Mouse (Mus musculus) midbrain, embryonic 12.5 days (tissue): ENCODE results near the gene Fam32a. TPM values are rescaled to one million over a fixed set of nuclear protein-coding genes. Genes with fewer than 3 reads are reported as not detected.

Source experiments
- ATAC-seq: fragments of 200-750 bp; cut with Nextera tagmentation; 2 replicates; pipeline ENCODE4 v1.8.0; 2017; ENCODE audit warnings: low read depth, moderate TSS enrichment, moderate library complexity; ENCODE audit not compliant: low FRiP score
- H3K27ac ChIP-seq: fragments of 300-500 bp; sonication (generic); replicated peaks from 2 replicates; pipeline ENCODE4 v1.5.1; 2016; ENCODE audit warnings: mild to moderate bottlenecking
- H3K27me3 ChIP-seq: fragments of 300-500 bp; sonication (generic); 2 replicates; pipeline ENCODE4 v1.6.1; 2016; ENCODE audit warnings: mild to moderate bottlenecking
- H3K36me3 ChIP-seq: fragments of 300-500 bp; sonication (generic); 2 replicates; pipeline ENCODE4 v1.6.1; 2016
- H3K4me1 ChIP-seq: fragments of 300-500 bp; sonication (generic); 2 replicates; pipeline ENCODE4 v1.6.1; 2016
- H3K4me2 ChIP-seq: fragments of 300-500 bp; sonication (generic); replicated peaks from 2 replicates; pipeline ENCODE4 v1.6.1; 2016; ENCODE audit warnings: mild to moderate bottlenecking, moderate library complexity
- H3K4me3 ChIP-seq: fragments of 300-500 bp; sonication (generic); 2 replicates; pipeline ENCODE4 v1.5.1; 2016; ENCODE audit warnings: mild to moderate bottlenecking
- H3K9ac ChIP-seq: fragments of 300-500 bp; sonication (generic); replicated peaks from 2 replicates; pipeline ENCODE4 v1.6.1; 2016; ENCODE audit warnings: mild to moderate bottlenecking, moderate library complexity
- H3K9me3 ChIP-seq: fragments of 300-500 bp; sonication (generic); 2 replicates; pipeline ENCODE4 v1.6.1; 2016; ENCODE audit warnings: mild to moderate bottlenecking
- whole genome bisulfite sequencing: fragments of 180-500 bp; shearing (Covaris S2); methylation state at CpG from one replicate; pipeline ENCODE4 v1.1.7; 2016; 5-methylcytosine and 5-hydroxymethylcytosine counted together
- polyA plus RNA-seq: library from polyadenylated mRNA; unstranded; fragments of >200 nt; fragmentation: Nextera tagmentation; extraction: Ambion mirVana; gene quantifications from 2 replicates; pipeline ENCODE4 v1.2.1, GENCODE M21; 2016

Fam32a gene
- polyA plus RNA-seq, 1 experiment from 2014 or later: 87.2 TPM

GRCm38 (mm10) chr8:72211846-72212245 lies 7.7 kb upstream of the Fam32a start:
- no peaks in the 10 kb centered on the region for H3K9me3 ChIP-seq
- H3K9ac ChIP-seq: no peak overlapping the region
- no peak overlapping the region for H3K4me3 ChIP-seq
- no peak for ATAC-seq
- no peak overlapping the region for H3K4me2 ChIP-seq
- no peak overlapping the region for H3K27ac ChIP-seq
- 91% methylated on average over 1 of the region's 1 CpGs for WGBS
- no peaks in the 10 kb centered on the region for H3K4me1 ChIP-seq
- no peaks in the 10 kb centered on the region for H3K36me3 ChIP-seq
- peaks cover 15% of the 10 kb centered on the region for H3K27me3 ChIP-seq

- H3K4me1 ChIP-seq: no peaks in the 10 kb centered on the region
- H3K27ac ChIP-seq: no peak within 1 kb of the TSS
- no peak within 1 kb of the TSS for H3K4me3 ChIP-seq
- H3K27me3 ChIP-seq: peaks cover 16% of the 10 kb centered on the region
- no peak within 1 kb of the TSS for H3K4me2 ChIP-seq
- H3K36me3 ChIP-seq: no peaks in the 10 kb centered on the region
- 75% methylated on average over 4 of the region's 4 CpGs for WGBS
- no peak for ATAC-seq
- no peaks in the 10 kb centered on the region for H3K9me3 ChIP-seq
- H3K9ac ChIP-seq: no peak within 1 kb of the TSS
These were observed 6.8 kb upstream of the Fam32a start, which contains the start of gene Cib3 for GRCm38 (mm10) chr8:72212751-72213150. Gene Cib3, minus strand, starts transcription at chr8:72212837.

- Histone ChIP-seq H3K27ac (no peak within 1 kb of the TSS), H3K9ac (no peak within 1 kb of the TSS), H3K4me1 (no peaks in the 10 kb centered on the region), H3K4me3 (no peak within 1 kb of the TSS), H3K9me3 (no peaks in the 10 kb centered on the region), H3K36me3 (no peaks in the 10 kb centered on the region), H3K4me2 (no peak within 1 kb of the TSS), H3K27me3 (peaks cover 16% of the 10 kb centered on the region)
- ATAC-seq: no peak
- 69% methylated on average over 4 of the region's 4 CpGs for WGBS
These were observed 6.0 kb upstream of the Fam32a start, which contains the start of gene Gm11034 for GRCm38 (mm10) chr8:72213536-72213935. Gene Gm11034, minus strand, starts transcription at chr8:72213636.

- Histone ChIP-seq H3K9me3 (no peaks in the 10 kb centered on the region), H3K36me3 (no peaks in the 10 kb centered on the region), H3K9ac (no peak overlapping the region), H3K4me3 (no peak overlapping the region), H3K4me1 (no peaks in the 10 kb centered on the region), H3K4me2 (no peak overlapping the region), H3K27me3 (peaks cover 16% of the 10 kb centered on the region), H3K27ac (no peak overlapping the region)
- no peak for ATAC-seq
- WGBS: 48% methylated on average over 2 of the region's 2 CpGs
These were observed 4.5 kb upstream of the Fam32a start for GRCm38 (mm10) chr8:72215060-72215459.

- peaks cover 8% of the 10 kb centered on the region for H3K4me1 ChIP-seq
- no peaks in the 10 kb centered on the region for H3K9me3 ChIP-seq
- H3K4me2 ChIP-seq: no peak overlapping the region
- H3K27ac ChIP-seq: no peak overlapping the region
- no peak overlapping the region for H3K9ac ChIP-seq
- no peak for ATAC-seq
- H3K36me3 ChIP-seq: 0 out of 2 replicates have a peak, but pooled peaks cover 2% of the 10 kb centered on the region
- whole genome bisulfite sequencing: 53% methylated on average over 1 of the region's 1 CpGs
- peaks cover 16% of the 10 kb centered on the region for H3K27me3 ChIP-seq
- no peak overlapping the region for H3K4me3 ChIP-seq
These were observed 3.7 kb upstream of the Fam32a start for GRCm38 (mm10) chr8:72215871-72216270.

- H3K9ac ChIP-seq: no peak overlapping the region
- H3K4me3 ChIP-seq: peak overlapping the region; percentile 86
- no peak; the same call in 1 of the 2 replicates for ATAC-seq
- H3K4me2 ChIP-seq: peak overlapping the region; percentile 92
- peaks cover 12% of the 10 kb centered on the region; the same call in 1 of the 2 replicates for H3K27me3 ChIP-seq
- peaks cover 14% of the 10 kb centered on the region for H3K4me1 ChIP-seq
- no peaks in the 10 kb centered on the region for H3K9me3 ChIP-seq
- H3K27ac ChIP-seq: no peak overlapping the region
- peaks cover 32% of the 10 kb centered on the region for H3K36me3 ChIP-seq
- 80% methylated on average over 9 of the region's 10 CpGs for WGBS
These were observed 569 bp upstream of the Fam32a start for GRCm38 (mm10) chr8:72218781-72219540.

GRCm38 (mm10) chr8:72220758-72221157 lies 1.2 kb downstream of the Fam32a start:
- 86% methylated on average over 4 of the region's 4 CpGs for WGBS
- ATAC-seq: no peak
- peaks cover 14% of the 10 kb centered on the region for H3K4me1 ChIP-seq
- peaks cover 34% of the 10 kb centered on the region for H3K36me3 ChIP-seq
- no peak overlapping the region for H3K27ac ChIP-seq
- no peaks in the 10 kb centered on the region for H3K9me3 ChIP-seq
- no peak overlapping the region for H3K9ac ChIP-seq
- 0 out of 2 replicates have a peak, but pooled peaks cover 6% of the 10 kb centered on the region for H3K27me3 ChIP-seq
- peak overlapping the region; percentile 92 for H3K4me2 ChIP-seq
- peak overlapping the region; percentile 86 for H3K4me3 ChIP-seq

GRCm38 (mm10) chr8:72222656-72223055 lies 3.1 kb downstream of the Fam32a start:
- no peak overlapping the region for H3K27ac ChIP-seq
- H3K36me3 ChIP-seq: peaks cover 34% of the 10 kb centered on the region
- H3K4me3 ChIP-seq: no peak overlapping the region
- H3K4me2 ChIP-seq: no peak overlapping the region
- WGBS: 93% methylated on average over 5 of the region's 5 CpGs
- H3K9me3 ChIP-seq: no peaks in the 10 kb centered on the region
- H3K27me3 ChIP-seq: no peaks in the 10 kb centered on the region
- ATAC-seq: no peak
- no peak overlapping the region for H3K9ac ChIP-seq
- peaks cover 14% of the 10 kb centered on the region for H3K4me1 ChIP-seq

- peak; percentile 97 for ATAC-seq
- peak within 1 kb of the TSS; percentile 60 for H3K4me2 ChIP-seq
- H3K4me3 ChIP-seq: peak within 1 kb of the TSS; percentile 64
- H3K36me3 ChIP-seq: peaks cover 7% of the 10 kb centered on the region
- no peaks in the 10 kb centered on the region for H3K9me3 ChIP-seq
- peak within 1 kb of the TSS; percentile 54 for H3K9ac ChIP-seq
- WGBS: under 1% methylated on average over 54 of the region's 54 CpGs
- peaks cover 16% of the 10 kb centered on the region for H3K4me1 ChIP-seq
- no peaks in the 10 kb centered on the region for H3K27me3 ChIP-seq
- H3K27ac ChIP-seq: peak within 1 kb of the TSS; percentile 95
These were observed 20.2 kb downstream of the Fam32a start, which contains the start of gene Ap1m1 for GRCm38 (mm10) chr8:72239499-72240402. Gene Ap1m1, plus strand, starts transcription at chr8:72240018.

GRCm38 (mm10) chr8:72240403-72240763 lies 20.9 kb downstream of the Fam32a start:
- Histone ChIP-seq H3K4me2 (peak overlapping the region; percentile 60), H3K4me3 (peak overlapping the region; percentile 64), H3K9me3 (no peaks in the 10 kb centered on the region), H3K4me1 (peaks cover 16% of the 10 kb centered on the region), H3K9ac (peak overlapping the region; percentile 54), H3K36me3 (peaks cover 7% of the 10 kb centered on the region), H3K27me3 (no peaks in the 10 kb centered on the region), H3K27ac (peak overlapping the region; percentile 95)
- under 1% methylated on average over 24 of the region's 24 CpGs for WGBS
- no peak for ATAC-seq

GRCm38 (mm10) chr8:72240951-72241350 lies 21.4 kb downstream of the Fam32a start:
- H3K36me3 ChIP-seq: peaks cover 8% of the 10 kb centered on the region

GRCm38 (mm10) chr8:72242226-72242625 lies 22.7 kb downstream of the Fam32a start:
- Histone ChIP-seq H3K9ac (no peak overlapping the region), H3K4me3 (no peak overlapping the region), H3K27me3 (no peaks in the 10 kb centered on the region), H3K4me2 (no peak overlapping the region), H3K4me1 (peaks cover 16% of the 10 kb centered on the region), H3K27ac (no peak overlapping the region), H3K9me3 (no peaks in the 10 kb centered on the region), H3K36me3 (peaks cover 21% of the 10 kb centered on the region)
- WGBS: 100% methylated on average over 1 of the region's 1 CpGs
- no peak for ATAC-seq

More at GRCm38 (mm10) chr8:72240951-72241350, 21.4 kb downstream of the Fam32a start:
- H3K27ac ChIP-seq: peak overlapping the region; percentile 95; the same call in 1 of the 2 replicates
- H3K4me3 ChIP-seq: peak overlapping the region; percentile 64
- H3K4me1 ChIP-seq: peaks cover 16% of the 10 kb centered on the region
- H3K4me2 ChIP-seq: peak overlapping the region; percentile 60
- peak overlapping the region; percentile 54 for H3K9ac ChIP-seq
- WGBS: 76% methylated on average over 7 of the region's 7 CpGs
- no peak for ATAC-seq
- H3K9me3 ChIP-seq: no peaks in the 10 kb centered on the region
- no peaks in the 10 kb centered on the region for H3K27me3 ChIP-seq
